Mouse (Mus musculus) intestine, embryonic 16.5 days (tissue): ENCODE data around the gene Inpp5a. TPM values are rescaled to one million over a fixed set of nuclear protein-coding genes. Genes with fewer than 3 reads are reported as not detected.

ENCODE experiments used
- ATAC-seq: fragments of 200-750 bp; cut with Nextera tagmentation; 2 replicates; pipeline ENCODE4 v1.8.0; 2017; ENCODE audit warnings: moderate TSS enrichment, moderate library complexity
- H3K27ac ChIP-seq: fragments of 300-500 bp; sonication (generic); 2 replicates; pipeline ENCODE4 v1.5.1; 2014; ENCODE audit warnings: mild to moderate bottlenecking, low read length
- H3K27me3 ChIP-seq: fragments of 300-500 bp; sonication (generic); replicated peaks from 2 replicates; pipeline ENCODE4 v1.6.1; 2014; ENCODE audit warnings: low read length, control low read depth, mixed read lengths; ENCODE audit not compliant: control insufficient read depth, insufficient read depth
- H3K36me3 ChIP-seq: fragments of 300-500 bp; sonication (generic); 2 replicates; pipeline ENCODE4 v1.6.1; 2014; ENCODE audit warnings: low read length, control low read depth; ENCODE audit not compliant: control insufficient read depth, insufficient read depth
- H3K4me1 ChIP-seq: fragments of 300-500 bp; sonication (generic); 2 replicates; pipeline ENCODE4 v1.6.1; 2014; ENCODE audit warnings: low read length, control low read depth, mixed read lengths; ENCODE audit not compliant: control insufficient read depth, insufficient read depth
- H3K4me2 ChIP-seq: fragments of 300-500 bp; sonication (generic); 2 replicates; pipeline ENCODE4 v1.6.1; 2014; ENCODE audit warnings: low read depth, low read length, control low read depth
- H3K4me3 ChIP-seq: fragments of 300-500 bp; sonication (generic); 2 replicates; pipeline ENCODE4 v1.5.1; 2014; ENCODE audit warnings: mild to moderate bottlenecking, low read length
- H3K9ac ChIP-seq: fragments of 300-500 bp; sonication (generic); 2 replicates; pipeline ENCODE4 v1.6.1; 2014; ENCODE audit warnings: low read depth, low read length
- H3K9me3 ChIP-seq: fragments of 300-500 bp; sonication (generic); 2 replicates; pipeline ENCODE4 v1.6.1; 2016; ENCODE audit warnings: low read length, control low read depth; ENCODE audit not compliant: control insufficient read depth
- WGBS: fragments of 180-500 bp; shearing (Covaris S2); extraction: QIAGEN DNeasy Blood & Tissue Kit; methylation state at CpG from one replicate; pipeline ENCODE4 v1.1.7; 2014; 5-methylcytosine and 5-hydroxymethylcytosine counted together
- polyA plus RNA-seq: library from polyadenylated mRNA; unstranded; fragments of >200 nt; fragmentation: Nextera tagmentation; extraction: Ambion mirVana; gene quantifications from 2 replicates; pipeline ENCODE4 v1.2.1, GENCODE M21; 2015

Inpp5a gene
- polyA plus RNA-seq, 1 experiment from 2014 or later = 8.9 TPM

GRCm38 (mm10) chr7:139538541-139538940 is 149.6 kb downstream of the Inpp5a start:
- WGBS = 85% methylated on average over 2 of the region's 2 CpGs
- no peak for ATAC-seq
- no peak overlapping the region for H3K4me2 ChIP-seq

GRCm38 (mm10) chr7:139540601-139541000 is 151.7 kb downstream of the Inpp5a start:
- Histone ChIP-seq H3K4me3 (no peak overlapping the region), H3K4me2 (no peak overlapping the region), H3K9me3 (no peaks in the 10 kb centered on the region), H3K27me3 (no peaks in the 10 kb centered on the region), H3K27ac (no peak overlapping the region), H3K9ac (no peak overlapping the region), H3K36me3 (no peaks in the 10 kb centered on the region), H3K4me1 (no peaks in the 10 kb centered on the region)
- no peak for ATAC-seq
- WGBS = 86% methylated on average over 1 of the region's 1 CpGs

More at GRCm38 (mm10) chr7:139538541-139538940, 149.6 kb downstream of the Inpp5a start:
- Histone ChIP-seq H3K27ac (no peak overlapping the region), H3K27me3 (no peaks in the 10 kb centered on the region), H3K9me3 (no peaks in the 10 kb centered on the region), H3K36me3 (no peaks in the 10 kb centered on the region), H3K4me1 (no peaks in the 10 kb centered on the region), H3K4me3 (no peak overlapping the region), H3K9ac (no peak overlapping the region)

GRCm38 (mm10) chr7:139541422-139541821 is 152.5 kb downstream of the Inpp5a start:
- Histone ChIP-seq H3K4me2 (no peak overlapping the region), H3K9ac (no peak overlapping the region), H3K4me1 (no peaks in the 10 kb centered on the region), H3K9me3 (no peaks in the 10 kb centered on the region), H3K36me3 (no peaks in the 10 kb centered on the region), H3K27ac (no peak overlapping the region), H3K27me3 (no peaks in the 10 kb centered on the region), H3K4me3 (no peak overlapping the region)
- WGBS = 86% methylated on average over 6 of the region's 6 CpGs
- no peak for ATAC-seq

GRCm38 (mm10) chr7:139544706-139545625 is 156.1 kb downstream of the Inpp5a start:
- ATAC-seq = no peak
- Histone ChIP-seq H3K9me3 (no peaks in the 10 kb centered on the region), H3K9ac (no peak overlapping the region), H3K27me3 (no peaks in the 10 kb centered on the region), H3K36me3 (no peaks in the 10 kb centered on the region), H3K4me1 (no peaks in the 10 kb centered on the region), H3K4me3 (no peak overlapping the region), H3K4me2 (no peak overlapping the region), H3K27ac (no peak overlapping the region)
- WGBS = 77% methylated on average over 12 of the region's 12 CpGs

- Histone ChIP-seq H3K27ac (no peak overlapping the region), H3K27me3 (no peaks in the 10 kb centered on the region), H3K9me3 (no peaks in the 10 kb centered on the region), H3K4me1 (no peaks in the 10 kb centered on the region), H3K36me3 (no peaks in the 10 kb centered on the region), H3K9ac (no peak overlapping the region), H3K4me3 (no peak overlapping the region), H3K4me2 (no peak overlapping the region)
- WGBS = 79% methylated on average over 2 of the region's 2 CpGs
- ATAC-seq = no peak; the same call in 1 of the 2 replicates
These were observed 158.4 kb downstream of the Inpp5a start for GRCm38 (mm10) chr7:139547325-139547724.

- no peak for ATAC-seq
- no peak overlapping the region for H3K9ac ChIP-seq
- no peaks in the 10 kb centered on the region for H3K27me3 ChIP-seq
- WGBS = 83% methylated on average over 3 of the region's 3 CpGs
- no peaks in the 10 kb centered on the region for H3K36me3 ChIP-seq
- H3K9me3 ChIP-seq = no peaks in the 10 kb centered on the region
- H3K27ac ChIP-seq = no peak overlapping the region
- H3K4me3 ChIP-seq = no peak overlapping the region
- no peaks in the 10 kb centered on the region for H3K4me1 ChIP-seq
- H3K4me2 ChIP-seq = no peak overlapping the region
These were observed 161.3 kb downstream of the Inpp5a start for GRCm38 (mm10) chr7:139550086-139550783.

GRCm38 (mm10) chr7:139551519-139551918 is 162.6 kb downstream of the Inpp5a start:
- H3K4me2 ChIP-seq = no peak overlapping the region
- WGBS = 74% methylated on average over 2 of the region's 2 CpGs
- H3K27ac ChIP-seq = no peak overlapping the region
- H3K4me1 ChIP-seq = no peaks in the 10 kb centered on the region
- no peak overlapping the region for H3K9ac ChIP-seq
- H3K4me3 ChIP-seq = no peak overlapping the region
- H3K9me3 ChIP-seq = no peaks in the 10 kb centered on the region
- H3K36me3 ChIP-seq = no peaks in the 10 kb centered on the region
- ATAC-seq = no peak
- H3K27me3 ChIP-seq = no peaks in the 10 kb centered on the region

GRCm38 (mm10) chr7:139556331-139556730 is 167.4 kb downstream of the Inpp5a start:
- no peak overlapping the region for H3K4me2 ChIP-seq
- no peaks in the 10 kb centered on the region for H3K36me3 ChIP-seq
- no peak overlapping the region for H3K4me3 ChIP-seq
- H3K9ac ChIP-seq = no peak overlapping the region
- H3K4me1 ChIP-seq = no peaks in the 10 kb centered on the region
- no peaks in the 10 kb centered on the region for H3K27me3 ChIP-seq
- 71% methylated on average over 5 of the region's 5 CpGs for WGBS
- ATAC-seq = no peak
- H3K9me3 ChIP-seq = no peaks in the 10 kb centered on the region
- H3K27ac ChIP-seq = no peak overlapping the region

- no peaks in the 10 kb centered on the region for H3K4me1 ChIP-seq
- ATAC-seq = no peak
- 57% methylated on average over 10 of the region's 10 CpGs for WGBS
- no peaks in the 10 kb centered on the region for H3K27me3 ChIP-seq
- H3K4me2 ChIP-seq = no peak overlapping the region
- H3K27ac ChIP-seq = no peak overlapping the region
- H3K9me3 ChIP-seq = no peaks in the 10 kb centered on the region
- H3K4me3 ChIP-seq = no peak overlapping the region
- H3K36me3 ChIP-seq = no peaks in the 10 kb centered on the region
- no peak overlapping the region for H3K9ac ChIP-seq
These were observed 168.0 kb downstream of the Inpp5a start for GRCm38 (mm10) chr7:139556746-139557526.
